Mouse (Mus musculus) left cerebral cortex, adult 11 months (tissue): ENCODE data around the gene Selenoi.
"Not testable (repeated sequence)": the region's sequence is repeated elsewhere in the genome, so short reads cannot be mapped to it uniquely, and the experiment has no call there.

ENCODE experiments used
- DNase-seq: peaks from one replicate; pipeline ENCODE4 v3.0.0; 2022; ENCODE audit warnings: low spot score

Gene Selenoi

DNA sequence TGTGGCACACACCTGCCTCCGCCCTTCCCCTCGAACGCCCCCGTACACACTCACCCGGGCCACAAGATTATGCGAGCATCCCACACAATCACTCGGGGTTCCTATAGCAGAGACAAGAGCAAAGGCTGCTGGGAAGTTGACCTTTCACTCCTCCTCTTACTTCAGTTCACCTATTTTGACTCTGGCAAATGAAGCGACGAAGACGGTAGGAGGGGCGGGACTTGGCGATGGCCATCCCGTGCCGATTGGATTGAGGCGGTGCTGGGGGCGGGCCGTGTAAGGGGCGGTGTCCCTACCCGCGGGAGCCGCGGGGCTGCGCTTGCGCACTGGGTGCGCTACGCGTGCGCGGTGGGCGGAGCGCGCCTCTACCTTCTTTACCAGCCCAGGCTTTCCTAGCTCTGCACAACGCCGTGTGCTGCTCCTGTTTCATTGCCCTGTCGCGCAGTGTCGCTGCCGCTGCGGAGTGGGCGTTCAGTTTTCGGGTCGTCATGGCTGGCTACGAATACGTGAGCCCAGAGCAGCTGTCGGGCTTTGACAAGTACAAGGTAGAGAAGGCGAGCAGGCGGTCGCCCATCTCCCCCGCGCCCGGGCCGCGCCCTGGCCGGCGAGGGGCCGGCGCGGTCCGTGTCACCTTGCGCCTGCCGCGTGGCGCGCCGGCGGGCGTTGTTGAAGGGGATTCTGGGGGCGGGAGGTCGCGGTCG is at the start of gene Selenoi:
Gene Selenoi (plus strand): TSS at position 311 of the 701 bp plus-strand sequence.
- DNase-seq: peak; percentile 98

GRCm38 (mm10) chr5:30187687-30188485 is 44.5 kb upstream of the Selenoi start:
- no peak for DNase-seq

- no peak for DNase-seq
Measured at GRCm38 (mm10) chr5:30192452-30192851, 39.9 kb upstream of the Selenoi start.

- DNase-seq: no peak
Measured at GRCm38 (mm10) chr5:30195340-30195739, 37.0 kb upstream of the Selenoi start.

DNA sequence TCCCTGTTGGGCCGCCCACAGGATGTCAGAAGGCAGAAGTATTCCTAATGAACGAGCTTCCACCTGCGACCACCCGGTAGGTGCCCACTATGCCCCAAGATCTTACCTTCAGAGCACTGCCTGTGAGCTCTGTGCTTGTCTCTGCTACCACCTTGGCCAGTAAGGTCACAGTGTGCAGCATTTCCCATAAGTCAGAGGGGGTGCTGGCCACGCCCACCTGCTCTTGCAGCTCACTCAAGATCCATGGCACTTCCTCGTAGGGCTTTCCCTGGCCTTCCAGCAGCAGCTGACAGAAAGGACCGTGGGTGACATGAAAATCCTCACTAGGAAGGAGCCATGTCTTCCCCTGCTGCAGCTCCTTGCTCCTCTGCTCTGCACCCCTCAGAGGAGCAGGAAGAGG is 34.1 kb upstream of the Selenoi start:
- no peak for DNase-seq

- DNase-seq: peak; percentile 32
Measured at GRCm38 (mm10) chr5:30201521-30201920, 30.9 kb upstream of the Selenoi start.

DNA sequence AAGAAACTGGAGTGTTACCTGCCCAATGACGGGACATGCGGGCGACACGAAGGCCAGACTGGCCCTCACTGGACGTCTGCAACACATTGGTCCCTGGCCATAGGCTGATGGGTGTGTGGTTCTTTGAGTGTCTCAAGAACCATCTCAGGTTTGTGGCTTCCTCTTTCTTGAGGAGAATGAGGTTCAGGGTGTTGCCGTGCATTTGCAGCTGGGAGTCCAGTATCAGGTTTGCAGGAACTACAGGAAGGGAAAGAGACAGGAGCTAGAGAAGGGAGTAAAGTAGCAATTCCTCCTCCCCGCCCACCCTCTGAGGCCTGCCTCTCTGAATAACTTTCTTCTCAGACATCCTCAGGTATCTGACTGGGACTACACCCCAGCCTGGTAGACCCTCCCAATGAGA is 30.2 kb upstream of the Selenoi start:
- no peak for DNase-seq

- DNase-seq: no peak
Measured at GRCm38 (mm10) chr5:30203216-30203885, 29.0 kb upstream of the Selenoi start.

GRCm38 (mm10) chr5:30204441-30204840 is 27.9 kb upstream of the Selenoi start:
- DNase-seq: no peak

DNA sequence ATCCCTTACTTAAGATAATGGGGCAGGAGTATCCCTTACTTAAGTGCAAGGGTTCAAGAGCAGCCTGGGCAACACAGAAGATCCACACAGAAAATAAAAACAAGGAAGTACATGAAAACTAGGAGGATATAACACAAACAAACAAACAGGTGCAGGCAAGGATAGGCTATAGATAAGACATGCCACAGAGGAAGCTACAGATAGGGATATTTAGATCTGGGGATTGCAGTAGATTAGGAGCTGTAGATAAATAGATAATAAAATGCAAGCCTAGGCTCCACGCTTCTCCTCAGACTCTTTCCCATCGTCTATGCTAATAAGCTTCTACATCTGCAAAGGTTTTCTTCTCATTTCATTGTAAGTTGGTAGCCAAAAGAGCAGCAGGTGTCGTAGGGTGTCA is 27.3 kb upstream of the Selenoi start:
- no peak for DNase-seq

GRCm38 (mm10) chr5:30205493-30205892 is 26.9 kb upstream of the Selenoi start, which contains the start of gene Adgrf3:
Gene Adgrf3 (minus strand): TSS chr5:30205722.
- no peak for DNase-seq

GRCm38 (mm10) chr5:30207276-30207675 is 25.1 kb upstream of the Selenoi start:
- DNase-seq: no peak

DNA sequence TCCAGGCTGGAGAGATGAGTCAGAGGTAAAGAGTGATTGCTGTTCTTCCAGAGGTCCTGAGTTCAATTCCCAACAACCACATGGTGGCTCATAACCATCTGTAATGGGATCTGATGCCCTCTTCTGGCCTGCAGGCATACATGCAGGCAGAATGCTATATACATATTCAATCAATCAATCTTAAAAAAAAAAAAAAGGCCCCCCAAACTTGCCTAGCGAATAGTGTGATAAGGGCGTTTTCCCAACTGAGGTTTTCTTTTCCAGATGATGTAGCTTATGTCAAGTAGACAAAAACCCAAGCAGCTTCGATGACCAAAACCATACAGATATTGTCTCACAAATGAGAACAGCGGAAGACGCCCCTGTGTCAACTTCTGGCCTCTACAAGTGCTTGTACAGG is 21.6 kb upstream of the Selenoi start:
- DNase-seq: not testable (repeated sequence)

GRCm38 (mm10) chr5:30214889-30215288 is 17.5 kb upstream of the Selenoi start:
- no peak for DNase-seq

DNA sequence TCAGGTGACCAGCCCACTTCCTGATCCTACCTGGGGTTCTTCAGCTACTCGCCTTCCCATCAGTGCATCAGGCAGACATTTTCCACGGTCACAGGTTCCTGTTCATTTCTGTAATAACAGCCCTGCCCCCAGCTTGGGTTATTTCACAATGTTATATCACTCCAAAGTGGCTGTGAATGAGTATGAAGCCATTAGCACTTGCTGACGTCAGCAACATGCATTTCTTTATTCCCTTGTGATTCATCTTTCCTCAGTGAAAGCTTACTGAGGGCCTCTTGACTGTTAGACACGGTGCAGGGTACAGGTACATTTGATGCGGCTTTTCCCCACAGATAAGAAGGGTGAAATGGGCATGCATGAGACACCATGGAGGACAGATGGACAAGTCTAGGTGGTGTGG is 16.4 kb upstream of the Selenoi start:
- DNase-seq: no peak

DNA sequence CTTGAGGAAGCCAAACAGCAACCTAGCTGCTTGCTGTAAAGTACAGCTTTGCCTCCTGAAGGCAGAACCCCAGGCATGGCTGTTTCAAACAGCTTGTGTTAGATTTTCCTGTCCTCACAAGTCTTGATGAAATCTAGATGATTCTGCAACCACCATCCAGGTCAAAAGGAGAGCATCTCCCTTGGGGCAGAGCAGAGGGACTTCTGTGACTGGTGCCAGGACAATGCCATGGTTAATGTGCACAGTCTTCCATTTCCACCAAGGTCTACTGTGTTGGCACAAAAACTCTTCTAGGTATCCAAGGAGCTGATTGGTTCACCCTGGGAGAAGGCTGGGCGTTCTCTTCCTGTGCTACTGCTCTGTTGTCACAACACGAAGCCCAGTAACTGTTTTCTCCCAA is 12.7 kb upstream of the Selenoi start:
- DNase-seq: no peak

DNA sequence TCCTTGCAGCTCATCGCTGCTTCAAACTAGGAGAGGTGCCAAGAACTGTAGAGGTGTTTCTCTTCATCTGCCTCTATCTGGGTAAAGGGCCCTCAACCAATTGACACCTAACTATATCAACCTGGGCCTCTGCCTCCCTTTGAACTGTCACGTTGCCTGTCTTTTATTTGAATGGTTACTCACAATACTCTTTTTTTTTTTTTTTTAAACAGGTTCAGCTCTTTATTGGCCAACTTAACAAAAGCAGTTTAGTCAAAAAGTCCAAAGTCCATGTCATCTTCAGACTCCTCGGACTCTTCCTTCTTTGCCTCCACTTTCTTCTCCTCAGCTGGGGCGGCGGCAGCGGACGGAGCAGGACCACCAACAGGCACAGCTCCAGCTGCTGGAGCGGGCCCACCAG is 11.7 kb upstream of the Selenoi start:
- no peak for DNase-seq

GRCm38 (mm10) chr5:30222681-30223080 is 9.7 kb upstream of the Selenoi start:
- DNase-seq: no peak

DNA sequence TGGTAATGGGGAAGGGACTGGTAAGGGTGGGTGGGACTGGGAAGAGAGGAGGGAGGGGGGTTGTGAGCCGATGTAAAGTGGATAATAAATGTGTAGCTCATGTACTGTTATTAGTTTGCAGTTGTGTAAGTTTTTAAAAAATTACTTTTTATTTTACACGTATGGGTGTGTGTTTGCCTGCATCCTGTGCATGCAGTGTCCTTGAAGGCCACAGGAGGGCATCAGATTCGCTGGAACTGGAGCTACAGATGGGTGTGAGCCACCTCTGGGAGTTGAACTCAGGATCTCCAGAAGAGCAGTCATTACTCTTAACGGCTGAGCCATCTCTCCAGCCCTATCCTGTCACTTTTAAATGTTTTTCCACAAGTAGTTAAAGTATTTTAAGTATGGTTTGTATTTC is 1.5 kb upstream of the Selenoi start:
- DNase-seq: no peak

DNA sequence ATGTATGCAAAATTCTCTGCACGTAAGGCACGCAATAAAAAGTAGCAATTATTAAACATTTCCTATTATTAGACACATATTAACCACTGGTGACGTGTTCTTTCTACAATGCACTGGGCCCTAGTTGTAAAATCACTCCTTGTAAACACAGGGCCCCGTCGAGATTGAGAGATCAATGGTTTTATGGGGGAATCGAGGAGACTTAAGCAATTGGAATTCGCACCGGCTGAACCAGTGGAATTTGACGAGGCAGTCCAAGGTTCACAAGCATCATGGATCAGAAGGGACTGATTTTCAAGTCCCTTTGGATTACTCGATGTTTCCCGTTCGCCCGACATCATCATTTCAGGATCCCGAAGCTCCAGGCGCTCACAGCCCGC is 500 bp upstream of the Selenoi start:
- no peak for DNase-seq

DNA sequence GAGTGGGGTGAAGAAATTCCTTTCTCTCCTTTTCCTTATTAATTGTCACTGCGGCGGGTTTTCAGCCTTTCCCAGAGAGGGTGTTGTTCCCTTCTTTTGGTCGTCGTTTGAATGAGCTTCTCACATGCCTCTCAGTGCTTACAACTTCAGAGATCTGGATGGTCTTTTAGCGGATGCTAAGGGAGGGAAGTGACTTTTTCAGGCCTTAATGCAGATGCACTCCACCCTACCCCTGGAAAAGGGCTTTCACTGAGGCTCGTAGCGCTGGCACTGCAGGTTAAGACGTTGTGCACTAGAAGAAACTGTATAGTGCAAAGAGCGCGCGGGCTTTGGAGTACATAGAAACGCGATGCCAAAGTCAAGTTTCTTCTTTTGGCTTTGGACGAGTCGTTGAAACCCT is 661 bp downstream of the Selenoi start:
- DNase-seq: no peak

GRCm38 (mm10) chr5:30233979-30234378 is 1.6 kb downstream of the Selenoi start:
- DNase-seq: no peak

DNA sequence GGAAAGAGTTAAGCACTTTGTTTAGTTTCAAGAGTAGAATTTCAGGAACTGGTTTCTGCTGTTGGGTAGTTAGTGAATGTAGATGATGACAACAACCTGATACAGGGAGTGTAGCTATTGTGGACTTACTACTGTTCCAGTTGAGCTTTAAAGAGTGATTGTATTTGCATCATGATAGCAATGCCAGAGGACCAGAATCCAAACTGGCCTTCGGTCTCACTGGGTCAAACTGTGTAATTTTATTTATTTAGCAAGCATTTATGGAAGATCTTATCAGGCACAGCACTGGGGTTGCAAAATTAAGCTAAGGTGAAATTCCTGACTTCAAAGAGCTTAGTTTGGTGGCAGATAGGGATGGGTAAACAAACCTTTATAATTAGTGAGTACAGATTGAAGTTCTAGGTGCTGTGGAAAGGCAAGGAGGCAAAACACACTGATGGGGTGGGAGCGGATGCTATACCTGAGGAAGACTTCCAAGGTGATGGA is 3.3 kb downstream of the Selenoi start:
- DNase-seq: no peak
